Mouse (Mus musculus) R1 (cell line): ENCODE results near the gene Aldh16a1.
"Not testable (repeated sequence)": the region's sequence is repeated elsewhere in the genome, so short reads cannot be mapped to it uniquely, and the experiment has no call there.

ENCODE experiments used
- DNase-seq: peaks from one replicate; pipeline ENCODE4 v3.0.0-alpha.2; 2018; ENCODE audit warnings: low read depth, low spot score

The Aldh16a1 gene

DNA sequence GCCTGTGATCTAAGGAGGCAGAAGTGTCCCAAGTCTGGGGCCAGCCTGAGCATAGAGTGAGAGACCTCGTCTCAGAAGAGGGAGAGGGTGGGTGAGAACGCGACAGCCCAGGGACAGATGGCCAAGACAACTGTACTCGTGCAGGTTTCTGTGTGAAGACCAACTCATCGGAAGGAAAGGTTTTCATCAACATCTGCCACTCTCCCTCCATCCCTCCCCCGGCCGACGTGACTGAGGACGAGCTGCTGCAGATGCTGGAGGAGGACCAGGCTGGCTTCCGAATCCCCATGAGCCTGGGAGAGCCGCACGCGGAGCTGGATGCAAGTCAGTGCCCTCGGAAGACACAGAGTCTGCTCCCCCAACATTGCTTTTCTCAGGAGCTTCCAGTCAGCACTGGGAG lies 3.1 kb upstream of the Aldh16a1 start:
- no peak for DNase-seq

GRCm38 (mm10) chr7:45156206-45156605 lies 1.8 kb upstream of the Aldh16a1 start:
- DNase-seq, result no peak

DNA sequence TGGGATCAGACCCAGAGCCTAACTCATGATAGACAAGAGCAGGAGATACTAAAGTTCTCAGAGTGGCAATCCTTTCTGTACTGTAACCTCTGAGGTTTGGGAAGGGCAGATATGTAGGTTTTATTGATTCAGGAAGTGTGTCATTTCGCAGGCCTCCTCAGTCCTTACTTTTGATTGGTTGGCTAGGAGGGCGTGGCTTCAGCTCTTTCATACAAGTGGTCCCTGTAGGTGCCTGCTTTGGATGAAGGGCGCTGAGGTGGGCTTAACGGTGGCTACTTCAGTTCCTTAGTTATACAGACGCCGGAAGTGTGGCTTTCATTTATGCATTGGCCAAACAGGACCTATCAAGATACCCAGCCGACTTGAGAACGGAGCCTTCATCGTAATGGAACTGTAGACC lies 1.2 kb upstream of the Aldh16a1 start:
- peak; percentile 93 for DNase-seq

GRCm38 (mm10) chr7:45154993-45155514 lies 670 bp upstream of the Aldh16a1 start:
- DNase-seq, result peak; percentile 91

GRCm38 (mm10) chr7:45153586-45153985 lies 798 bp downstream of the Aldh16a1 start:
- peak; percentile 70 for DNase-seq

DNA sequence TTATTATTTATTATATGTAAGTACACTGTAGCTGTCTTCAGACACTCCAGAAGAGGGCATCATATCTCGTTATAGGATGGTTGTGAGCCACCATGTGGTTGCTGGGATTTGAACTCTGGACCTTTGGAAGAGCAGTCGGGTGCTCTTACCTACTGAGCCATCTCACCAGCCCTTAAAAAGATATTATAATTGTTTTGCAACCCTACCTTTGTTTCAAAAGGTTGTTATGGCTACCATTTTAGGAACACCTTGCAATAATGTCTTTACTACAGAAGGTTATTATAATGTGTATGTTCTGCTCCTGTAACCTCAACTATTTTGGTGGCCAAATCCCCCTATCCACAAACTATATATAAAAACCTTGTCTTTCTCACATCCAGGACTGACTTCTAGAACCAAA lies 1.3 kb downstream of the Aldh16a1 start:
- DNase-seq, result not testable (repeated sequence)

- no peak for DNase-seq
Measured at GRCm38 (mm10) chr7:45151303-45151702, 3.1 kb downstream of the Aldh16a1 start.

DNA sequence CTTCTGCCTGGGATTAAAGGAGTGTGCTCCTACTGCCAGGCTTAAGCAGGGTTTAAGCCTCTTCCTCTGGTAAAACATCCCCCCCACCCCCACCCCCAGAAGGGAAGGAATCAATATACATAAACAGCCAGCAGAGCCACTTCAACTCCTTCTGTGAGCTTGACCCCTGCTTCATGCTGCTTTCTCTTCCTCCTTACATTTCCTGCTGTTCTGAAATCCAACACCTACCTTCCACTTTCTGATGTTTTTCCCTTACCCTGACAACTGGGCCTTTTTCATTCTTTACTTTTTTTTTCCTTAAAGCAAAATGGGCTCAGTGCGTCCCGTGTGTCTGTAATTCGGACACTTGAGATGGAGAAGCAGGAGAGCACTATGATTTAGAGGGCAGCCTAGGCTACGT lies 4.1 kb downstream of the Aldh16a1 start:
- DNase-seq, result peak; percentile 61

DNA sequence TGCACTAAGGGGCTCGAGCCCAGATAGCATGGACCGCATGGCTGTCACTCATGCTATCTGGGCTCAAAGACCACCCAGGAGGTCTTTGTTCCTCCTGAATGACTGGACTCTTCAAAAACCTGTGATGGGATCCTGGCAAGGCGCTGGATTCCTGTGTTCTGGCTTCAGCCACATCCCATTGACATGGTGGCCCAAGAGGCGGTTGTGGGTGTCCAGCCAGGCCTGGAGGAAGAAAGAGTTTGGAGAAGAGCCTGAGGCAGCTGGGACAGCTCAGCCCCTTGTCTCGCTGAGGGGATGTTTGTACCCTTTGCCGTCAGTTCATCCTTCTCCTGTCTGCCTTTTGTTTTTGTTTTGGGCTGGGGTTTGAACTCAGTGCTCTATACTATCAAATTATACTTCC lies 4.8 kb downstream of the Aldh16a1 start:
- DNase-seq, result no peak

GRCm38 (mm10) chr7:45148534-45149098 lies 5.8 kb downstream of the Aldh16a1 start:
- DNase-seq, result no peak

DNA sequence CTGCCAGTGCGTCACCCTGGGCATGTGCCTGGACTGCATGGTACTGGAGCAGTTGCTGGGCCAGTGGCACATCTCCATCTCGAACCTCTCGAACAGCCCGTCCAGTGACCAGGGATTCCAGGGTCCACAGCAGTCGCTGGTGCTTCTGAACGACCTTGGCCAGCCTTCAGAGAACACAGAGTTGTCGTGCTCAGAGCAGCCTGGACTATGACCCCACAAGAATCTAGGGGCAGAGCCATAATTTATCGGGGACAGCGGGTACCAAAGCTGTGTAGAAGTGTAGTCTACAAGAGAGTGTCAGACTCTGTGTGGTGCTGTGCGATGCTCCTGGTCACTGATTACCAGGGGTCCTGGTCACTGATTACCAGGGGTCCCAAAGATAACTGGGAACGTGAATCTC lies 6.5 kb downstream of the Aldh16a1 start:
- no peak for DNase-seq

DNA sequence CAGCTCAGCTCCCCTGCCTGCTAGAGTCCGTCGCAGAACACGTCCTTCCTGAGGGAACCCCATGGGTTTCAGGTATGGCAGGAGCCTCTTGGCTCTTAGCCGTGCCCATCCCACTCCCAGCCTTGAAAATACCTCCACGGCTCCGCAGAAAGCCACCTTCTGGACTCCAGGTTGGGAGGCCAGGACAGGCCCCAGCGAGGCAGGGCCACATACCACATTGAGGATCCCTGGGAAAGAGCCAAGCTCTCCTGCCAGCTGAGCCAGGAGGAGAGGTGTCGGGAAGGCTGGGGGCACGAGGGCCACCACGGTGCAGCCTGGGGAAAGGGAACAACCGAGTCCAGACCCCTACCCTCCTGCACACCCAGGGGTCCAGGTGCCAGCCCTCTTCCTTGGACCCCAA lies 7.1 kb downstream of the Aldh16a1 start:
- no peak for DNase-seq

DNA sequence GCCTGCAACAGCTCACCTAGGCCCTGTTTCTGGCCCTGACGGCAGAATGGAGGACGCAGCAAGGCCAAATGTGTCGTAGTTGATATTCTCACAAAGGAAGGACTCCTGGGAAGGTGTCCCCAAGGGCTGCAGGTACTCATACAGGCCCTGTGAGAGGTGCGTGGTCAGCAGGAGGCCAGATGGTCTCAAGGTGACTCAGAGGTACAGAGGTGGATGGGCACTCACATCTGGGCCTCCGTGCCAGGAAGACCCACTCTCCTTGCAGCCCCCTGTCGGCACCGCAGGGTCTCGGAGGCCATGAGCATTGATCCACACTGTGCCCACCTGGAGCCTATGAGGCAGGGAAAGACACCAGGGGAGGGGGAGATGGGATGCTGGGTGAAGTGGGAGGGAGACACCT lies 8.9 kb downstream of the Aldh16a1 start:
- no peak for DNase-seq

DNA sequence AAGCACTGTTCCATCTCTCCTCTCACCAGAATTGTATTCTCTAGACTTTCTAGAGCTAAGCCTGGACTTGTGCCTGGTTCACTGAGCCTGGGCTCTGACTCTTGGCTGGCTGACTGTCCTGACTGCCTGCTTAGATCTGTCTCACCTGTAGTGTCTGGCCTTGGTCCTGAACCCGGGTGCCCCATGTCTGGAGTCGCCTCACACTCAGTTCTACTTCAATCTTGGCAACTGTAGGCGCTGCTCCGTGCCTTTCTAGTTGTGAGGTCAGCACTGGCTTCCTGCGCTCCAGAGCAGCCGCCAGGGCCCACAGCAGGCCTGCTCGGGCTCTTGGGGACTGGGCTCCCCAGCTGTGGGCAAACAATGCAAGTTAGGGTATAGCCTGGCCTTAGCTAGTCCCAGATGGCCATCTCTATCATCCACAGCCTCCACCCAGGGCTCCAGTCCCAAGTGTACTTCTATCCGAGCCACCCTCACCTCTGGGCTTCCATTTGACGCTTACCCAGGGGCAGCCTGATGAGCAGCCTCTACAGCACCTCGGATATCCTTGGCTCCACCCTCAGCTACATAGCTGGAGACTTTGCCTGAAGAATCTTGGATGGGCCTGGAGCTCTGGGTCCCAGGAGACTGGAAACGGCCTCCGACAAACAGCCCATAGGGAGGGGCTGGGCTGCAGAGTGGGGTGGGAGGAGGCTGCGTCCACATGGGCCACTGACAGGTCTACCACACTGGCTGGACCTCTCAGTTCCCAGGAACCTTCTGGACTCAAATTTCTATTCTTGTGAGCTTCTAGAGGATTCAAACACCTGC lies 9.8 kb downstream of the Aldh16a1 start:
- no peak for DNase-seq

- DNase-seq, result no peak
Measured at GRCm38 (mm10) chr7:45141914-45142313, 12.5 kb downstream of the Aldh16a1 start.

GRCm38 (mm10) chr7:45141319-45141718 lies 13.1 kb downstream of the Aldh16a1 start:
- no peak for DNase-seq

GRCm38 (mm10) chr7:45139904-45140723 lies 14.3 kb downstream of the Aldh16a1 start:
- no peak for DNase-seq

DNA sequence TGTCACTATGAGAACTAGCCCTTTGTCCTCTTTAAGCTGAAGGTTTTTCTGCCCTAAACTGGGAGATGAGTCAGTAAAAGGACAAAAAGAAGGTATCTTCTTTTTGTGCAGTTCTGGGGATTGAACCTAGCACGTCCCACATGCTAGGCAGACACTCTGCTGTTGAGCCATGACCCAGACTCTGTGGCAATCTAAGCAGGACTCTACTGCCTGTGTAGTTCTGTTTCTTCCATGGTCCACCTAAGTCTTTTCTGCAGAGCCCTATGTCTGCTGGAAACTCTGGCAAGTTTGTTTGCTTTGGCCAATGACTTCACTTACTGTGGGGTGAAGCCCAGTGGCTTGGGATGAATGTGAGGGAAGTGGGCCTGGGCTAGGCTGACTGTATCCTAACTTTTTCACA lies 16.0 kb downstream of the Aldh16a1 start:
- DNase-seq, result no peak

GRCm38 (mm10) chr7:45137171-45138006 lies 17.0 kb downstream of the Aldh16a1 start:
- DNase-seq, result no peak

DNA sequence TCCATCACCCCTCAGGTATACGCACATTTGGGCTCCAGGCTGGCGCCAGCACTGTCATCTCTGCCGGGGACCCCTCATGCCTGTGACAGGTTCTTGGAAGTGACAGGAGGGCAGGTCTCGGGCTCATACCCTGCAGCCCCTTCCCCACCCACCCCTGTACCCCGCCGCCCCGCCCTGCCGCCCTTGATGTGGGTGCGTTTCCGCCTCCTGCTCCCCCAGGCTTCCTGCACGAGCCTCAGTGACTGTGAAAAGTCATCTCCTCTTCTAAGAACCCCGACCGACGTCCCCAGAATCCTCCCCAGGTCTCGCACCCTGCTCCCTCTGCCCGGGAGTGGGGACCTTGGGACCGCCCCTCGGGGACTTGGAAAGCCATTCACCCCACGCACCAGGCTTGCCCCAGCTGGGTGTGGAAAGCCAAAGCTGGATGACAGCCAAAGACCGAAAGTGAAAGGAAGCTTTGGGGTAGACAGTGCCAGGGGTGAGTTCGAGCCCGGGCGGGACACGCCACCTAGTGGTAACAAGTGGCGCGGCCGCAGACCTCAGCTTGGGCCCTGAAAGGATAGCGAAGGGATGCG lies 18.3 kb downstream of the Aldh16a1 start, which contains the start of the genes Gm45713 and Flt3l:
TSS of gene Gm45713 (minus strand) at position 239 of the 575 bp plus-strand sequence.
TSS of gene Flt3l (minus strand) at position 440 of the 575 bp plus-strand sequence.
- DNase-seq, result peak; percentile 78

GRCm38 (mm10) chr7:45135370-45135769 lies 19.0 kb downstream of the Aldh16a1 start:
- no peak for DNase-seq
